In the genomic region with DNA sequence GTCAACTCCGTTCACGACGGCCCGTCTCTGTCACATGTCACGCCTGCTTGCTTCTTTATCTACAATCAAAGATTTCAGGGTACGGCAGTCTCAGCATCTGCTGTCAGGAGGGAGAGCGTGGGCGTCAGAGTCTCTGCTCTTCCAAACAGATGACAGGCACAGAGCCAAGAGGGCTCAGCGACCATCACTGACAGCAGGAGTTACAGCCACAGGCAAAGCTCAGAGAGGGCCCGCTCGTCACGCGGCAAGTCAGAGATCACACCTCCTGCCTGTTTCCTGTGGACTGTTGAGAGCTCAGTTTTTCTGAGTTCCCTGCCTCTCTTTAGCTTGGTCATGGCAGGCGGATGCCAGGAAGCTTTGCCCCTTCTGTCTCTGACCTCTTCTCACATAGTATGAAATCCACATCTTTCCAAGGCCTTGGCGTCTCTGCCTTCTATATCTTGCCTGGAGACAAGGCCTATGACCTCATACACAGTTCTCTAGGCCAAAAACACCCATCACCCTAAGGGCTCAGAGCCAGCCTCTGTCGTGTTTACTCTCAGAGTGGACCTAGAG, we compare ENCODE assay signal across 8 mouse cellular contexts. TPM values are rescaled to one million over a fixed set of nuclear protein-coding genes. Genes with fewer than 3 reads are reported as not detected.
A peak's percentile ranks its signal among the peaks of the same experiment; 100 is the strongest.
DNase-seq lines count a peak whose midpoint lies in the region; ATAC-seq and TF ChIP-seq lines count a peak whose summit lies in the region.

No protein-coding gene starts in this region.

- peak; percentile 41; the same call in 1 of the 2 replicates for ATAC-seq in midbrain, postnatal 0 days (ENCODE audit: low FRiP score)

- peak; percentile 58 for DNase-seq in 416B (ENCODE audit: low read depth)
- peak; percentile 65 to 73 for DNase-seq in CD8-positive naive resting alpha-beta T cell, adult 2 months (ENCODE audit: low read depth in 2 of 2, low spot score in 2 of 2)
- DNase-seq in frontal cortex, postnatal 10 days (ENCODE audit: low spot score in 2 of 2): peak; percentile 64 to 68
- DNase-seq in kidney, adult 2 months: peak; percentile 73
- DNase-seq in left cerebral cortex, postnatal 25 days (ENCODE audit: low spot score in 2 of 2): peak; percentile 73 to 81
- DNase-seq in midbrain, postnatal 0 days (ENCODE audit: low spot score): peak; percentile 79
- DNase-seq in thymus, postnatal 14 days: peak; percentile 80
- DNase-seq in cerebellum, adult 18-20 months: no peak

- H3K36me3 ChIP-seq in kidney, adult 2 months (ENCODE audit: control insufficient read depth, insufficient read depth, low read length): no peaks in the 10 kb centered on the region
- H3K36me3 ChIP-seq in midbrain, postnatal 0 days (ENCODE audit: insufficient read depth, low read length): no peaks in the 10 kb centered on the region

- intact Hi-C loops in left cerebral cortex, postnatal 25 days (cut with DNase I): no loop called here

- peak overlapping the region; percentile 1; the same call in 1 of the 2 replicates for H3K27ac ChIP-seq in kidney, adult 2 months (ENCODE audit: insufficient read depth, low read depth, low read length)
- peak overlapping the region; percentile 51; the same call in 1 of the 2 replicates for H3K27ac ChIP-seq in midbrain, postnatal 0 days (ENCODE audit: low read depth, low read length)

- peaks cover 41% of the 10 kb centered on the region for H3K4me1 ChIP-seq in kidney, adult 2 months (ENCODE audit: control insufficient read depth, insufficient read depth, low read length)
- 0 out of 2 replicates have a peak, but pooled peaks cover 2% of the 10 kb centered on the region for H3K4me1 ChIP-seq in midbrain, postnatal 0 days (ENCODE audit: insufficient read depth, low read length)

- no peak overlapping the region for H3K4me2 ChIP-seq in midbrain, postnatal 0 days (ENCODE audit: low read depth, low read length, poor library complexity, severe bottlenecking)

- TF ChIP-seq POLR2A in kidney, adult 2 months (IDR thresholded peaks at IDR 0.05; ENCODE audit: low read depth, low read length): no peak

- WGBS in kidney, adult 2 months: 31% methylated on average over 16 of the region's 16 CpGs
- WGBS in midbrain, postnatal 0 days: 42% methylated on average over 16 of the region's 16 CpGs

- H3K27me3 ChIP-seq in kidney, adult 2 months (replicated peaks; ENCODE audit: control insufficient read depth, insufficient read depth, low read length): no peaks in the 10 kb centered on the region
- H3K27me3 ChIP-seq in midbrain, postnatal 0 days (ENCODE audit: insufficient read depth, low read length): no peaks in the 10 kb centered on the region

- no peak overlapping the region for H3K9ac ChIP-seq in midbrain, postnatal 0 days (replicated peaks; ENCODE audit: low read length, poor library complexity, severe bottlenecking)

- H3K9me3 ChIP-seq in midbrain, postnatal 0 days (ENCODE audit: low read length): no peaks in the 10 kb centered on the region

- no peak overlapping the region for H3K4me3 ChIP-seq in kidney, adult 2 months (ENCODE audit: insufficient read depth, low read depth, low read length)
- H3K4me3 ChIP-seq in midbrain, postnatal 0 days (ENCODE audit: low read depth, low read length): no peak overlapping the region

- no peak for TF ChIP-seq CTCF in kidney, adult 2 months (conservative IDR thresholded peaks at IDR 0.05; ENCODE audit: insufficient read depth, insufficient read length, low read depth, low read length)
- TF ChIP-seq CTCF in midbrain, postnatal 0 days (IDR thresholded peaks at IDR 0.05): no peak

RNA-seq across cellular contexts. Expression of gene Rin3, which starts 25.7 kb away (rescaled TPM):
- polyA plus RNA-seq in kidney, adult 2 months (2012; rRNA removed): 11.6 and 15.4 TPM in 2 replicates
- total RNA-seq in left cerebral cortex, postnatal 25 days (2021): 1 to 10 TPM; 2.7 to 3.1 TPM
- total RNA-seq in midbrain, postnatal 0 days (2014; rRNA removed): 3.7 and 5.9 TPM in 2 replicates
- 1.6 and 1.8 TPM in 2 replicates for polyA plus RNA-seq in midbrain, postnatal 0 days (2015; fragmentation: Nextera tagmentation; extraction: Ambion mirVana)

Comparison
In these comparisons a context has a peak if more than half of its experiments do, and no peak if none do; other contexts are left out.
1. DNase-seq: peak in 416B (single experiment), CD8-positive naive resting alpha-beta T cell, adult 2 months (2 of 2), frontal cortex, postnatal 10 days (2 of 2), kidney, adult 2 months (single experiment), left cerebral cortex, postnatal 25 days (2 of 2), midbrain, postnatal 0 days (single experiment) and thymus, postnatal 14 days (single experiment); none in cerebellum, adult 18-20 months (0 of 2).